Mouse (Mus musculus) heart, postnatal 36 days (tissue): ENCODE measurements around the gene Zdhhc13. TPM values are rescaled to one million over a fixed set of nuclear protein-coding genes. Genes with fewer than 3 reads are reported as not detected.

ENCODE experiments used
- DNase-seq, 2 experiments: peaks; one replicate each; pipeline ENCODE4 v3.0.0; 2021 to 2022
- intact Hi-C: fragments of 180-260 bp; cut with DNase I; formaldehyde crosslinking; loops from one replicate; pipeline ENCODE4 v1.15.1; 2025
- total RNA-seq, 2 experiments: library from RNA; stranded (reverse); gene quantifications; 2 replicates each; pipeline ENCODE4 v1.2.3; 2021

Gene Zdhhc13
- total RNA-seq, 2 experiments from 2014 or later = 13.5 to 14.3 TPM

DNA sequence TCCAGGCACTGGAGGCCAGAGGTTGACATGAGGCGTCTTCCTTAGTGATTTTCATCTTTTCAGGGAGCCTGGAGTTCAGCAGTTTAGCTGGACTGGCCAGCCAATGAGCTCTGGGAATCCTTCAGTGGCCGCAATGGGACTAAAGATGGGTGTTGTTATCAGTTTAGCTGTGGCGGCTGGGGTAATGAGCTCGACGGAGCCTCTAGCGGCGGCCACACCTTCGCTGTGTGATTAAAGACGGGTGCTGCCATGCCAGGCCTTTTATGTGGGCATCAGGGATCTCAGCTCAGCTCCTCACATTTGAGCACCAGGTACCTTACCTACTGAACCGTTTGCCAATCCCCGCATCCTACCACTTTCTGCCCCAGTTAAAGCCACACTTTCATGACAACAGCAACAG is 82.5 kb downstream of the Zdhhc13 start:
- no peak for DNase-seq

DNA sequence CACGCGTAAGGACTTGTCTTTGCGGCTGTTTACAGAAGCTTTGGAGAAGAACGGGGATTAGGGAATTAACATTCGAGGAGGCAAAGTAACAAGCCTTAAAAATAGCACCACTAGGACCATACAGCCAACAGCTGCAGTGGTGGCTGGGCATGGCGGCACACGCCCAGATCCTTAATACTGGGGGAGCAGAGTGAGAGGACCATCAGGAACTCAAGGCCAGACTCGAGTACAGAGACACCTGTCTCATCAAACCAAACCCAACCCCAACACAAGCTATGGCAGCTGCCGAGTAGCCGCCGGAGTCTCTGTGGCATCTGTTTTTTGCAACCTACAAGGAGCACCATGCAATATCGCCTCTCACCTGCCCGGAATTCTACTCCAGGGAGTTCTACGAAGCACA is 86.3 kb downstream of the Zdhhc13 start:
- intact Hi-C loops = no loop called here
- DNase-seq = no peak

More for the DNA sequence above, 82.5 kb downstream of the Zdhhc13 start:
- intact Hi-C loops = loop anchor here (2.0 to 5.0 kb wide), 2 partner anchors 20 to 44 kb away; no protein-coding TSS in a partner anchor

- DNase-seq = peak; percentile 38 to 48
- intact Hi-C loops = loop anchor here (1.0 kb wide), 1 partner anchor 63 kb away; no protein-coding TSS in a partner anchor
Measured at GRCm38 (mm10) chr7:48876526-48876925, 87.7 kb downstream of the Zdhhc13 start.

Other genes with a start within 250 kb of the Zdhhc13 start
- gene Mrgprb2, start 230.9 kb upstream of the Zdhhc13 start, total RNA-seq = under 1 TPM in 1 of 2 experiments, not detected in 1; 0.19 TPM
- gene Mrgprb3, start 145.2 kb upstream of the Zdhhc13 start, total RNA-seq = not detected
- gene Csrp3, start 59.0 kb downstream of the Zdhhc13 start, total RNA-seq = 1,000 to 10,000 TPM; 2,107 to 2,284 TPM
- under 1 TPM; 0.68 to 0.92 TPM for gene E2f8, start 92.6 kb downstream of the Zdhhc13 start, total RNA-seq
- gene Nav2, start 119.7 kb downstream of the Zdhhc13 start, total RNA-seq = 10 to 100 TPM; 42.4 to 52.9 TPM